Comparison of ENCODE assay signal across 20 mouse cellular contexts in the genomic region with DNA sequence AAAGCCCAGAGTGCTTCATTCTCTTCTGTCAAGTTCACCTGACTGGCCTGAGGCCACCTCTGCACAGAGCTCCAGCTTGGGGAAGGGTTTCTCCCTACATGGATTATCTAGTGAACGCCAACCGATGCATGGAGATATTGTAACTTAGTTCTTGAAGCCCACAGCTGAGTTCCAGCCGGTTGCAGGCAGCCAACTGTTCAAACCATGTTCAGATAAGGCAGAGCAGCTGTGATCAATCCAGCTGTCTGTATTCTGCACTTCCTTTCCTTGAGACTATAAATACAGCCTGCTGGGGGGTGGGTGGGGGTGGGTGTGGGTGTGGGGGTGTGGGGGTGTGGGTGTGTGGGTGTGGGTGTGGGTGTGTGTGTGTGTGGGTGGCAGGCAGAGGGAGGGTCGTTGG. TPM values are rescaled to one million over a fixed set of nuclear protein-coding genes. Genes with fewer than 3 reads are reported as not detected.
A peak's percentile ranks its signal among the peaks of the same experiment; 100 is the strongest.
DNase-seq lines count a peak whose midpoint lies in the region; TF ChIP-seq lines count a peak whose summit lies in the region.
"Had no signal": no experiment of that assay in that cellular context is flagged by ENCODE, and none has a peak within 500 bp of the region (broad histone marks: within the 10 kb centered on the region; RNA-seq: fewer than 3 reads in every experiment).

No protein-coding gene starts in this region.

- intact Hi-C loops in heart, postnatal 10 days (cut with DNase I): loop anchor here (1.0 to 10.0 kb wide), 6 partner anchors 17 to 320 kb away; partner anchors contain the start of genes Lgals3bp and Tha1

- no peaks in the 10 kb centered on the region for H3K27me3 ChIP-seq in thymus, adult 2 months (ENCODE audit: control insufficient read depth, insufficient read depth, low read length)
- H3K27me3 ChIP-seq: forebrain, embryonic 12.5 days; hindbrain, embryonic 12.5 days; limb, embryonic 13.5 days had no signal

- no peaks in the 10 kb centered on the region for H3K36me3 ChIP-seq in thymus, adult 2 months (ENCODE audit: control insufficient read depth, insufficient read depth, low read length)
- H3K36me3 ChIP-seq: forebrain, embryonic 12.5 days; hindbrain, embryonic 12.5 days; limb, embryonic 13.5 days; midbrain, embryonic 10.5 days had no signal

- peaks cover 47% of the 10 kb centered on the region for H3K4me1 ChIP-seq in thymus, adult 2 months (replicated peaks; ENCODE audit: control insufficient read depth, insufficient read depth, low read length)
- H3K4me1 ChIP-seq: forebrain, embryonic 12.5 days; hindbrain, embryonic 12.5 days had no signal

- TF ChIP-seq POLR2A in thymus, adult 2 months (IDR thresholded peaks at IDR 0.05; ENCODE audit: control insufficient read depth, extremely low read depth, insufficient read depth, low read length, poor library complexity): no peak

- H3K4me3 ChIP-seq in thymus, adult 2 months (ENCODE audit: control insufficient read depth, insufficient read depth, low read length): no peak overlapping the region
- H3K4me3 ChIP-seq: forebrain, embryonic 12.5 days; hindbrain, embryonic 12.5 days; limb, embryonic 13.5 days; midbrain, embryonic 10.5 days had no signal

- no peak for TF ChIP-seq CTCF in thymus, adult 2 months (IDR thresholded peaks at IDR 0.05; ENCODE audit: borderline replicate concordance, control insufficient read depth, extremely low read depth, insufficient read depth, low read length, poor library complexity)

- 3% methylated on average over 4 of the region's 4 CpGs for WGBS in thymus, adult 2 months

- peak overlapping the region; percentile 79 for H3K27ac ChIP-seq in thymus, adult 2 months (ENCODE audit: control insufficient read depth, insufficient read depth, low read length)
- H3K27ac ChIP-seq: forebrain, embryonic 12.5 days; hindbrain, embryonic 12.5 days; limb, embryonic 13.5 days; liver, embryonic 14.5 days; macrophage had no signal

- peak; percentile 46 to 58 for DNase-seq in heart, postnatal 10 days
- DNase-seq in heart, adult 11 months: no peak
- DNase-seq in kidney, postnatal 4 days: peak; percentile 60 to 66
- DNase-seq in kidney, adult 9 months: no peak
- peak; percentile 34 for DNase-seq in thymus, adult 2 months
- no peak for DNase-seq in thymus, adult 18-20 months
- DNase-seq in thymus, postnatal 4 days: peak; percentile 56
- no peak for DNase-seq in cerebellum, adult 11-12 months
- DNase-seq: adrenal gland, postnatal 25 days; cerebellum, adult 18-20 months; cerebellum, postnatal 25 days; embryo, embryonic 11 days; gastrocnemius, postnatal 10 days; retina, postnatal 1 day had no signal

RNA-seq across cellular contexts. Expression of gene Dnah17, which starts 45.3 kb away (rescaled TPM):
- total RNA-seq in heart, postnatal 10 days (2021): under 1 TPM; 0.12 TPM
- 1.8 and 2.3 TPM in 2 replicates for polyA plus RNA-seq in thymus, adult 2 months (2012; rRNA removed)

Comparison
In these comparisons a context has a peak if more than half of its experiments do, and no peak if none do; other contexts are left out.
1. DNase-seq: peak in heart, postnatal 10 days (2 of 2), kidney, postnatal 4 days (2 of 2), thymus, adult 2 months (single experiment) and thymus, postnatal 4 days (single experiment); none in heart, adult 11 months (single experiment), kidney, adult 9 months (single experiment), thymus, adult 18-20 months (0 of 2) and cerebellum, adult 11-12 months (single experiment).